Mouse (Mus musculus) forebrain, embryonic 10.5 days (tissue): ENCODE results near the gene Baz2a. TPM values are rescaled to one million over a fixed set of nuclear protein-coding genes. Genes with fewer than 3 reads are reported as not detected.
"Not testable (repeated sequence)": the region's sequence is repeated elsewhere in the genome, so short reads cannot be mapped to it uniquely, and the experiment has no call there.

Experiments
- DNase-seq: peaks from one replicate; pipeline ENCODE4 v3.0.0-alpha.2; 2017; ENCODE audit warnings: low spot score; ENCODE audit errors: extremely low spot score
- H3K27ac ChIP-seq: fragments of 300-500 bp; sonication (generic); 2 replicates; pipeline ENCODE4 v1.5.1; 2016; ENCODE audit warnings: mild to moderate bottlenecking
- H3K27me3 ChIP-seq: fragments of 300-500 bp; sonication (generic); 2 replicates; pipeline ENCODE4 v1.6.1; 2016; ENCODE audit warnings: mild to moderate bottlenecking; ENCODE audit not compliant: poor library complexity, severe bottlenecking
- H3K36me3 ChIP-seq: fragments of 300-500 bp; sonication (generic); replicated peaks from 2 replicates; pipeline ENCODE4 v1.6.1; 2016; ENCODE audit warnings: mild to moderate bottlenecking, moderate library complexity
- H3K4me1 ChIP-seq: fragments of 300-500 bp; sonication (generic); 2 replicates; pipeline ENCODE4 v1.6.1; 2016
- H3K4me3 ChIP-seq: fragments of 300-500 bp; sonication (generic); 2 replicates; pipeline ENCODE4 v1.5.1; 2016; ENCODE audit warnings: mild to moderate bottlenecking, moderate library complexity
- H3K9me3 ChIP-seq: fragments of 300-500 bp; sonication (generic); 2 replicates; pipeline ENCODE4 v1.6.1; 2016; ENCODE audit warnings: mild to moderate bottlenecking, moderate library complexity
- WGBS: fragments of 180-500 bp; shearing (Covaris S2); methylation state at CpG from one replicate; pipeline ENCODE4 v1.1.7; 2016; 5-methylcytosine and 5-hydroxymethylcytosine counted together
- polyA plus RNA-seq: library from polyadenylated mRNA; unstranded; fragments of >200 nt; fragmentation: Nextera tagmentation; extraction: Ambion mirVana; gene quantifications from 2 replicates; pipeline ENCODE4 v1.2.1, GENCODE M21; 2016

The Baz2a gene
- polyA plus RNA-seq: 13.5 and 15.2 TPM in 2 replicates

DNA sequence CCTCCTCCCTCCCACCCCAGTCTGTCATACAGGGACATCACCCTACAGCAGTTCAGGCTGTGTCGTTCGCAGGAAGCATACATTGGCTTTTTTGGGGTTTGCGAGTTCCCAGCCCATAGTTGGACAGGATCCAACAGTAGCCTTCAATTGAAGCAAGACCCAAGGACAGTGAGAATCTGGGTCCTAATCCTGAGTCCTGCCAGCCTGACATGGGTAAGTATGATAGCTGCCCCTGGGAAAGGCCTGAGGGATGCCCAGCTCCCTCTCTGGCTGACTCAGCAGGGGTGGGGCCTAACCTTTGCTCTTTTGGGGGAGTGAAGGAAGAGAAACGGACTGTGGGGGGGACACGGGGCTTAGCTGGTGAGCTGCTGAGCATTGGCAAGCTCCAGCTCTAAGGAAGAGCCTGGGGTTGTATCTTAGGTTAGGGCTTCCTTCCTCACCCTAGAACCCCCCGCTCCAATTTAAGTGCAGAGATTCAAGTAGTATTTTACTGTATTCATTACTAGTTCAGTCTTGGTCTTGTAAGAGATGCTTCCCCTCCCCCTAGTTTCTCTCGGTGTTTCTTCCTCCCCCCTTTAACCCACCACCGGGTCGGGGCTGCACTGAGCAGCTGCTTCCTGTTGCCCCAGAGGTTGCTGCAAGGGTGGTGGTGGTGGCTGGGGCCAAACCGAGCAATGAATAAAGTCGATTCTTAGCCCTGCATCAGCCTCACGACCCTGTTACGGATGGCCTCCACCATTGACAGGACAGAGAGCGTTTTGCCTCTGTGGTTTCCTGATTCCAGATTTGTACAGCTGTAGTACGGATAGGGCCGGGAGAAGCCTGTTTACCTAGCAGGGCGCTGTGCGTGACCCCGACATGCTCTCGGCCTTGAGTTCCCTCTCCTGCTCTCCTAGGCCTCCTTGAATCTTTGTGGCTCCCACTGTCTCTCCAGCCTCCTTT, at the start of gene Baz2a:
TSS of gene Baz2a (plus strand) at position 14 of the 942 bp plus-strand sequence.
- WGBS: 2% methylated on average over 20 of the region's 20 CpGs
- peaks cover 41% of the 10 kb centered on the region for H3K36me3 ChIP-seq
- H3K4me1 ChIP-seq: peaks cover 62% of the 10 kb centered on the region

DNA sequence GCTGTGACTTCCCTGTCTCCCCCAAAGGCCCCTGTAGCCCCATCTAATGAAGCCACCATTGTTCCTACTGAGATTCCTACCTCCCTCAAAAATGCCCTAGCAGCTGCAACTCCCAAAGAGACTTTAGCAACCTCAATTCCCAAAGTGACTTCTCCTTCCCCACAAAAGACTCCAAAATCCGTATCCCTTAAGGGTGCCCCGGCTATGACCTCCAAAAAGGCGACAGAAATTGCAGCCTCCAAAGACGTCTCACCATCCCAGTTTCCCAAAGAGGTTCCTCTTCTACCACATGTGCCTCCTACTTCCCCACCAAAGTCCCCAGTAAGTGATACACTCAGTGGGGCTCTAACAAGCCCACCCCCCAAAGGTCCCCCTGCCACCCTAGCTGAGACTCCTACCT, 49.7 kb upstream of the Baz2a start:
- H3K4me3 ChIP-seq: no peak overlapping the region
- no peaks in the 10 kb centered on the region for H3K9me3 ChIP-seq
- no peaks in the 10 kb centered on the region for H3K27me3 ChIP-seq
- no peak overlapping the region for H3K27ac ChIP-seq
- peaks cover 99% of the 10 kb centered on the region for H3K36me3 ChIP-seq
- WGBS: 84% methylated on average over 4 of the region's 4 CpGs
- peaks cover 69% of the 10 kb centered on the region for H3K4me1 ChIP-seq
- DNase-seq: no peak

More for the DNA sequence above, at the start of gene Baz2a:
- H3K27me3 ChIP-seq: no peaks in the 10 kb centered on the region; the same call in 1 of the 2 replicates
- H3K4me3 ChIP-seq: peak within 1 kb of the TSS; percentile 90
- H3K27ac ChIP-seq: peak within 1 kb of the TSS; percentile 95
- H3K9me3 ChIP-seq: no peaks in the 10 kb centered on the region
- DNase-seq: peak; percentile 43

DNA sequence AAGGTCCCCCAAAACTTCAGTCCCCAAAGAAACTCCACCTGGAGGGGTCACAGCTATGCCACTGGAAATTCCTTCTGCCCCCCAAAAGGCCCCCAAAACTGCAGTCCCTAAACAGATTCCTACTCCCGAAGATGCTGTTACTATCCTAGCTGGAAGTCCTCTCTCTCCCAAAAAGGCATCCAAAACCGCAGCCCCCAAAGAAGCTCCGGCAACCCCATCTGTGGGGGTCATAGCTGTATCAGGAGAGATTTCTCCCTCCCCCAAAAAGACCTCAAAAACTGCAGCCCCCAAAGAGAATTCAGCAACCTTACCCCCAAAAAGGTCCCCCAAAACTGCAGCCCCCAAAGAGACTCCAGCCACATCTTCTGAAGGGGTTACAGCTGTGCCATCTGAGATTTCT, 48.9 kb upstream of the Baz2a start:
- no peak for DNase-seq
- no peak overlapping the region for H3K4me3 ChIP-seq
- WGBS: 90% methylated on average over 3 of the region's 3 CpGs
- H3K4me1 ChIP-seq: peaks cover 61% of the 10 kb centered on the region
- peaks cover 99% of the 10 kb centered on the region for H3K36me3 ChIP-seq
- H3K9me3 ChIP-seq: no peaks in the 10 kb centered on the region
- no peaks in the 10 kb centered on the region for H3K27me3 ChIP-seq
- no peak overlapping the region for H3K27ac ChIP-seq

DNA sequence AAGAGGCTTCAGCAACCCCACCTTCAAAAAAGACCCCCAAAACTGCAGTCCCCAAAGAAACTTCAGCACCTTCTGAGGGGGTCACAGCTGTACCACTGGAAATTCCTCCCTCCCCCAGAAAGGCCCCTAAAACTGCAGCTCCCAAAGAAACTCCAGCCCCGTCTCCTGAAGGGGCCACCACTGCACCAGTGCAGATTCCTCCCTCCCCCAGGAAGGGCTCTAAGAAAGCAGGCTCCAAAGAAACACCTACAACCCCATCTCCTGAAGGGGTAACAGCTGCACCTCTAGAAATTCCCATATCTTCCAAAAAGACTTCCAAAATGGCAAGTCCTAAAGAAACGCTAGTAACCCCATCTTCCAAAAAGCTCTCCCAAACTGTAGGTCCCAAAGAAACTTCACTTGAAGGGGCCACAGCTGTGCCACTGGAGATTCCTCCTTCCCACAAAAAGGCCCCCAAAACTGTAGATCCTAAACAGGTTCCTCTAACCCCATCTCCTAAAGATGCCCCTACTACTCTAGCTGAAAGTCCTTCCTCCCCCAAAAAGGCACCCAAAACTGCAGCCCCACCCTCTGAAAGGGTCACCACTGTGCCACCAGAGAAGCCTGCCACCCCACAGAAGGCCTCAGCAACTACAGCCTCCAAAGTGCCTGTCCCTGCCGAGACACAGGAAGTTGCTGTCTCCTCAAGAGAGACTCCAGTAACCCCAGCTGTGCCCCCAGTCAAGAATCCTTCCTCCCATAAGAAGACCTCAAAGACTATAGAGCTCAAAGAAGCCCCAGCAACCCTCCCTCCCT, 48.1 kb upstream of the Baz2a start:
- Histone ChIP-seq H3K4me3 (no peak overlapping the region), H3K27me3 (no peaks in the 10 kb centered on the region), H3K36me3 (peaks cover 100% of the 10 kb centered on the region), H3K27ac (0 out of 2 replicates have a peak overlapping the region, but pooled peaks have one; percentile 0), H3K9me3 (no peaks in the 10 kb centered on the region), H3K4me1 (peaks cover 53% of the 10 kb centered on the region)
- WGBS: 85% methylated on average over 3 of the region's 3 CpGs
- no peak for DNase-seq

DNA sequence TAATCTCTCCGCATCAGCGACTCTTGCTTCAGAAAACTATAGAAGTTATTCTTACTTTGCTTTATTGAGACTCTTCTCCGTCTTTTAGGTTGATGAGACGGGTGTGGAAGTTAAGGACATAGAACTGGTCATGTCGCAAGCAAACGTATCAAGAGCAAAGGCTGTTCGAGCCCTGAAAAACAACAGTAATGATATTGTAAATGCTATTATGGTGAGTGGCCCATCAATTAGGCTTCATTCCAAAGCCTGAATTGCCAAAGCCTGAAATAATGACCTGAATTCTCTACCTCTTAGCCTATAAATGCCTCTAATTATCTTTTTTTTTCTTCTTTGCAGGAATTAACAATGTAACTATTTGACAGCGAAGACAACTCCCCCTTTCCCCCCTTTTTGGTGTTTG, 43.2 kb upstream of the Baz2a start:
- no peak for DNase-seq
- Histone ChIP-seq H3K27me3 (no peaks in the 10 kb centered on the region), H3K4me3 (no peak overlapping the region), H3K9me3 (no peaks in the 10 kb centered on the region), H3K27ac (no peak overlapping the region), H3K36me3 (peaks cover 88% of the 10 kb centered on the region), H3K4me1 (peaks cover 15% of the 10 kb centered on the region)
- WGBS: 96% methylated on average over 8 of the region's 8 CpGs

DNA sequence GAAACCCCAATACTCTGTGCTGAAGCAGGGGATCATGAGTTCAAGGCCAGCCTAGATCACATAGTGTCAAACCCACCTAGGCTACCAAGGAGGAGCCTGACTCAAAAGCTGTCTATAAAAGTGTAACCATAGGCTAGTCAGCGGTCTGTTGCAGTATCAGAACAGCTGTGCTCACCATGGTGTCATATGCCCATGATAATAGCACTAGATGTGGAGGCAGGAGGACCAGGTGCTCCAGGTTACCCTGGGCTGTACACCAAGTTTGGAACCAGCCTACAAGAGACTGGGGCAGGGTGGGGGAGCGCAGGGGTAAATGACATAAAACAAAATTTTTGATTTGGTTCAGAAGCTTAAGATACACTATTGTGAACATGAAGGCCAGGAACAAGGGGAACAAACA, 41.6 kb upstream of the Baz2a start:
- Histone ChIP-seq H3K36me3 (peaks cover 72% of the 10 kb centered on the region), H3K4me1 (peaks cover 1% of the 10 kb centered on the region; the same call in 1 of the 2 replicates), H3K4me3 (no peak overlapping the region), H3K27me3 (no peaks in the 10 kb centered on the region), H3K9me3 (no peaks in the 10 kb centered on the region), H3K27ac (no peak overlapping the region)
- DNase-seq: no peak
- WGBS: 97% methylated on average over 2 of the region's 2 CpGs

DNA sequence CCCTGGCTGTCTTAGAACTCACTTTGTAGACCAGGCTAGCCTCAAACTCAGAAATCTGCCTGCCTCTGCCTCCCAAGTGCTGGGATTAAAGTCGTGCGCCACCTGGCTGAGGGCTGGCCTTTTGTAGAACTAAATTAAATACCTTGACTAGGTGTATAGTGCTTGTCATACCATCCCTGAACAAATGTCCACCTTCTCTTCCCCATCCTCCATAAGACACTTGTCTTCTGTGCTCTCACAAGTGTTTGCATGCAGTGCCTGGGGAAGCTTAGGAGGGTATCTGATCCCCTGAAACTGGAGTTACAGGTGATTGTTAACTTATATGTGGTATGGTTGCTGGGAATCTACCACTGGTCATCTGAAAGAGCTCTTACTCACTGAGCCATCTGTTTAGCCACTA, 41.0 kb upstream of the Baz2a start:
- H3K4me3 ChIP-seq: no peak overlapping the region
- H3K36me3 ChIP-seq: peaks cover 66% of the 10 kb centered on the region
- H3K4me1 ChIP-seq: no peaks in the 10 kb centered on the region
- 83% methylated on average over 2 of the region's 2 CpGs for WGBS
- no peaks in the 10 kb centered on the region for H3K9me3 ChIP-seq
- no peak for DNase-seq
- no peak overlapping the region for H3K27ac ChIP-seq
- H3K27me3 ChIP-seq: no peaks in the 10 kb centered on the region

DNA sequence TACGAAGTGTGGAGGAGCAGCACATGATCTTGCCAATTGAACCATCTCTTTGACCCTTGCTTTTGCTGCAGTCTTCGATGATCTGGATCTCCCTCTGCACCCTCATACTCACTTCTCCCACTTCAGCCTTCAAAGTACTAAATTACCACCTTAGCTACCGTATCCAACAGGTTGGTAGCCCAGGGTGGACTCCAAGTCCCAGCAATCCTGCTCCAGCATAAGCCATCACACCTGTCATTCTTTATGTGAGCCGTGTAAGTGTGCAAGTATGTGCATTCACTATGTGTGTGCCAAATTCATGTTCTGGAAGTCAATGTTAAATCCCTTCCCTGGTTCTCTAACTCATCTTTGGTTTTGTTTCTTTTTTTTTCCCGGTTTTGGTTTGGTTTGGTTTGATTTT, 39.8 kb upstream of the Baz2a start:
- Histone ChIP-seq H3K27ac (no peak overlapping the region), H3K9me3 (no peaks in the 10 kb centered on the region), H3K4me3 (no peak overlapping the region), H3K27me3 (no peaks in the 10 kb centered on the region), H3K36me3 (peaks cover 53% of the 10 kb centered on the region), H3K4me1 (no peaks in the 10 kb centered on the region)
- DNase-seq: no peak
- WGBS: 95% methylated on average over 5 of the region's 5 CpGs

DNA sequence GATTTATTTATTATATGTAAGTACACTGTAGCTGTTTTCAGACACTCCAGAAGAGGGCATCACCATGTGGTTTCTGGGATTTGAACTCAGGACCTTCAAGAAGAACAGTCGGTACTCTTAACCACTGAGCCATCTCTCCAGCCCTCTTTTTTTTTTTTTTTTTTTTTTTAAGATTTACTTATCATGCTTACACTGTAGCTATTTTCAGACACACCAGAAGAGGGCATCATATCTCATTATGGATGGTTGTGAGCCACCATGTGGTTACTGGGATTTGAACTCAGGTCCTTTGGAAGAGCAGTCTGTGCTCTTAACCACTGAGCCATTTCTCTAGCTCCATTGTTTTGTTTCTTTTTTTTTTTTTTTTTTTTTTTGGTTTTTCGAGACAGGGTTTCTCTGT, 39.2 kb upstream of the Baz2a start:
- not testable (repeated sequence) for DNase-seq, H3K27ac ChIP-seq, H3K9me3 ChIP-seq, H3K27me3 ChIP-seq, H3K4me3 ChIP-seq, H3K4me1 ChIP-seq
- peaks cover 48% of the 10 kb centered on the region for H3K36me3 ChIP-seq
- 94% methylated on average over 1 of the region's 2 CpGs for WGBS

DNA sequence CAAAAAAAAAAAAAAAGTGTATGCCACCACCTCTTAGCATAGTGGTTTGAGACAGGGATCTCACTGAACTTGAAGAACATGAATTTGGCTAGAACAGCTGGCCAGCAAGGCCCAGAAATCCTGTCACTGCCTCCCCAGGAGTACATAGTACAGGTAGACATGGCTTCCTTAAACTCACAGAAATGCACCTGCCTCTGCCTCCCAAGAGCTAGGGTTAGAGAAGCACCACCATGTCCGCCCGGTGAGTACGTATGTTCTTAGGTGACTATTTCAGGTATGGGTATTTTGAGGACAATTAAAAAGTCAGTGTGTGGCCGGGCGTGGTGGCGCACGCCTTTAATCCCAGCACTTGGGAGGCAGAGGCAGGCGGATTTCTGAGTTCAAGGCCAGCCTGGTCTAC, 38.4 kb upstream of the Baz2a start:
- Histone ChIP-seq H3K4me3 (no peak overlapping the region), H3K9me3 (no peaks in the 10 kb centered on the region), H3K27ac (no peak overlapping the region), H3K4me1 (peaks cover 7% of the 10 kb centered on the region), H3K36me3 (peaks cover 39% of the 10 kb centered on the region), H3K27me3 (no peaks in the 10 kb centered on the region)
- DNase-seq: no peak
- WGBS: 94% methylated on average over 8 of the region's 8 CpGs

DNA sequence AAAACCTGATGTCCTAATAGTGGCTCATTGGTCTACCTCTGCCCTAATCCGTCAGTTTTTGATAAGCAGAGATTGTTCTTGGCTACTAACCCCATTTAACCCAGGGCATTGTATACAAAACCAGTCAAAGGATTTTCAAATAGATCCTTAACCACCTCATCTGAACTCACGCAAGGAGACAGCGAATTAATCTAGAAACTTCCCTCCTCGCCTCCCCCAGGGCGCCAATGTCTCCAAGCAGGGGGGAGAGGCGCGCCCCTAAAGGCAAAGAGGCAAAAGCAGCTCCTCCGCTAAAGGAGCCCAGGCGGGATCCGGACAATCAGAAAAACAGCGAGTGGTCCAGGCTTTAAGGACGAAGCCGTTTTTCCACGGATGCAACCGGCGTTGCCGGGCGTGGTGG, 33.2 kb upstream of the Baz2a start:
- under 1% methylated on average over 18 of the region's 18 CpGs for WGBS
- H3K4me1 ChIP-seq: peaks cover 30% of the 10 kb centered on the region
- peak overlapping the region; percentile 99 for H3K27ac ChIP-seq
- H3K36me3 ChIP-seq: peaks cover 26% of the 10 kb centered on the region
- no peaks in the 10 kb centered on the region for H3K9me3 ChIP-seq
- H3K27me3 ChIP-seq: no peaks in the 10 kb centered on the region
- peak overlapping the region; percentile 94 for H3K4me3 ChIP-seq
- DNase-seq: no peak

DNA sequence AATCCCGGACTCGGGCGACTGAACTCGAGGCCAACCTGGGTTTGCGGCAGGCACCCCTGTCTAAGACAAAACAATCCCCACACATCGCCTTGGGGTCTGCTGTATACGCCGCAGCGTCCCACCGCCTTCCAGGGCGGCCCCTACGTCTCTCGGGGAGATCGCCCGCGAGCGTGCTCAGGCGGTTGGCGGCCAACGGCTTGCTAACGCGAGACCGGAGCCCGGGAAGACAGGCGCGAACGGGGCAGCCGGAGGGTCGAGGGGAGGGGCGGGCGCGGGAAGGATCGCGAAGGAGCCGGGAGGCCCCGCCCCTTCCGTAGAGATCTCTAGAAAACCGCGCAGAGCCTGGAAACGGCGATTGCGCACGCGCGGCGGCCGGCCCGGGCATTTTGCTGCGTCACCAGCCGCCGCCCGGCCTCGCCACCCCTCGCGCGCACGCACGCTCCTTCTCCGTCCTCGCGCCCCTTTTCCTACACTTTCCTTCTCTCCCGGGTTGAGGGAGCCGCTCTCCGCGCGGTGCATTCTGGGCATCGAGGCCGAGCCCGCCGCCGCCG, 32.7 kb upstream of the Baz2a start, which contains the start of gene Ptges3:
TSS of gene Ptges3 (plus strand) at position 354 of the 551 bp plus-strand sequence.
- under 1% methylated on average over 58 of the region's 72 CpGs for WGBS
- H3K36me3 ChIP-seq: peaks cover 30% of the 10 kb centered on the region
- DNase-seq: peak; percentile 97
- H3K4me3 ChIP-seq: peak within 1 kb of the TSS; percentile 94
- H3K9me3 ChIP-seq: no peaks in the 10 kb centered on the region
- peak within 1 kb of the TSS; percentile 99 for H3K27ac ChIP-seq
- peaks cover 30% of the 10 kb centered on the region for H3K4me1 ChIP-seq
- no peaks in the 10 kb centered on the region for H3K27me3 ChIP-seq
